Mouse (Mus musculus) midbrain, postnatal 0 days (tissue): ENCODE measurements around the gene Stxbp3. TPM values are rescaled to one million over a fixed set of nuclear protein-coding genes. Genes with fewer than 3 reads are reported as not detected.

ENCODE experiments used
- ATAC-seq: fragments of 200-750 bp; cut with Nextera tagmentation; 2 replicates; pipeline ENCODE4 v1.8.0; 2017; ENCODE audit warnings: moderate number of reproducible peaks, mild to moderate bottlenecking, moderate TSS enrichment, moderate library complexity; ENCODE audit not compliant: low FRiP score
- DNase-seq: peaks from one replicate; pipeline ENCODE4 v3.0.0-alpha.2; 2015; ENCODE audit warnings: low spot score
- H3K27ac ChIP-seq: fragments of 300-500 bp; sonication (generic); 2 replicates; pipeline ENCODE4 v1.5.1; 2014; ENCODE audit warnings: low read depth, mild to moderate bottlenecking, low read length, mixed read lengths
- H3K27me3 ChIP-seq: fragments of 300-500 bp; sonication (generic); 2 replicates; pipeline ENCODE4 v1.6.1; 2014; ENCODE audit warnings: low read length, control low read depth, mixed read lengths; ENCODE audit not compliant: insufficient read depth
- H3K36me3 ChIP-seq: fragments of 300-500 bp; sonication (generic); 2 replicates; pipeline ENCODE4 v1.6.1; 2014; ENCODE audit warnings: low read length, control low read depth, mixed read lengths; ENCODE audit not compliant: insufficient read depth
- H3K4me1 ChIP-seq: fragments of 300-500 bp; sonication (generic); 2 replicates; pipeline ENCODE4 v1.6.1; 2014; ENCODE audit warnings: mild to moderate bottlenecking, control low read depth, antibody characterized with exemption, low read length, mixed read lengths; ENCODE audit not compliant: insufficient read depth
- H3K4me2 ChIP-seq: fragments of 300-500 bp; sonication (generic); 2 replicates; pipeline ENCODE4 v1.6.1; 2014; ENCODE audit warnings: low read depth, mild to moderate bottlenecking, low read length, mixed read lengths; ENCODE audit not compliant: poor library complexity, severe bottlenecking
- H3K4me3 ChIP-seq: fragments of 300-500 bp; sonication (generic); 2 replicates; pipeline ENCODE4 v1.5.1; 2014; ENCODE audit warnings: low read depth, mild to moderate bottlenecking, low read length, moderate library complexity
- H3K9ac ChIP-seq: fragments of 300-500 bp; sonication (generic); replicated peaks from 2 replicates; pipeline ENCODE4 v1.6.1; 2014; ENCODE audit warnings: mild to moderate bottlenecking, low read length, moderate library complexity, mixed read lengths; ENCODE audit not compliant: poor library complexity, severe bottlenecking
- H3K9me3 ChIP-seq: fragments of 300-500 bp; sonication (generic); 2 replicates; pipeline ENCODE4 v1.6.1; 2016; ENCODE audit warnings: low read length, control low read depth
- CTCF ChIP-seq: IDR thresholded peaks from 2 replicates; pipeline ENCODE4 v1.5.1; 2016; ENCODE audit warnings: antibody characterized with exemption, mild to moderate bottlenecking
- WGBS: fragments of 180-500 bp; shearing (Covaris S2); extraction: QIAGEN DNeasy Blood & Tissue Kit; methylation state at CpG from one replicate; pipeline ENCODE4 v1.1.7; 2014; 5-methylcytosine and 5-hydroxymethylcytosine counted together
- polyA plus RNA-seq: library from polyadenylated mRNA; unstranded; fragments of >200 nt; fragmentation: Nextera tagmentation; extraction: Ambion mirVana; gene quantifications from 2 replicates; pipeline ENCODE4 v1.2.1, GENCODE M21; 2015
- total RNA-seq: library from RNA; depleted of rRNA; stranded (reverse); fragments of >200 nt; gene quantifications from 2 replicates; pipeline ENCODE4 v1.2.3, GENCODE M21; 2014

Gene Stxbp3
- total and polyA plus RNA-seq, 2 experiments from 2014 or later, result 11.7 to 12.3 TPM

DNA sequence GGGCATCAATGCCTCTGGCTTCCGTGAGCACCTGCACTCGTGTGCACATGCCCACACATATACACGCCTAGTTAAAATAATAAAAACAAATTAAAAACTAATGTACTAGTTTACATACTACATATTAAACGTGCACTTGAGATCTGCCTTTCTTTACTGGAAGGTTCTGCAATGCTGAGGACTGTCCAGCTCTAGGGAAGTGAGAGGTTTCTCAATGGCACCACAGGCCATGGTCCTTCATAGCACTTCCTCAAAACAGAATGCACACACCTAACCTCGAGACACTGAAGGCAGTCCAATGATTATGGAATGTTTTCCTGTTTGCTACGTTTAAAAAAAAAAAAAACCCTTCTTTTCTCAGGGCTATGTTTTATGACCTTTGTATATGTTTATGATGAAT, 42.6 kb downstream of the Stxbp3 start:
- H3K4me1 ChIP-seq, result no peaks in the 10 kb centered on the region
- no peak overlapping the region for H3K27ac ChIP-seq
- no peak overlapping the region for H3K4me3 ChIP-seq
- 94% methylated on average over 6 of the region's 6 CpGs for WGBS
- no peak for TF ChIP-seq CTCF
- no peaks in the 10 kb centered on the region for H3K9me3 ChIP-seq
- no peak overlapping the region for H3K9ac ChIP-seq
- peaks cover 29% of the 10 kb centered on the region for H3K36me3 ChIP-seq
- H3K4me2 ChIP-seq, result no peak overlapping the region
- ATAC-seq, result no peak
- no peaks in the 10 kb centered on the region for H3K27me3 ChIP-seq
- DNase-seq, result no peak

DNA sequence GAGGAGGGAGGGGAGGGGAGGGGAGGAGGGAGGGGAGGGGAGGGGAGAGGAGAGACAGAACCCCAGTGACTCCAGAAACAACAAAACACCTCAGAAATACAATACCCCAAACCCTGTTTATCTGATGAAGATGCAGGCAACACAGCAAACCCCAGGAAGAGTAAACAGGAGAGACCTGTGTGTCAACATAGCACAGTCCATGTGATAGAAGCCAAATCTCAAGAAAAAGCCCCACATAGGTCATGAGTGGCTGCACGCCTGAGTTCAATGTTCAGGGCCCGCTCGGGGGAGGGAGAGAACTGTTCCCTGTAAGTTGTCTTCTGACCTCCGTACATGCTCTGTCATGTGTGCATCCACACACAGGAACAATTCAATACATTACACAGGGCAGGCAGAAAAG, 43.9 kb downstream of the Stxbp3 start:
- peaks cover 21% of the 10 kb centered on the region for H3K36me3 ChIP-seq
- no peak for ATAC-seq
- no peaks in the 10 kb centered on the region for H3K27me3 ChIP-seq
- no peak overlapping the region for H3K4me2 ChIP-seq
- WGBS, result 92% methylated on average over 4 of the region's 4 CpGs
- no peak for DNase-seq
- H3K4me3 ChIP-seq, result no peak overlapping the region
- no peak overlapping the region for H3K9ac ChIP-seq
- no peak for TF ChIP-seq CTCF
- H3K27ac ChIP-seq, result no peak overlapping the region
- H3K9me3 ChIP-seq, result no peaks in the 10 kb centered on the region
- H3K4me1 ChIP-seq, result no peaks in the 10 kb centered on the region

DNA sequence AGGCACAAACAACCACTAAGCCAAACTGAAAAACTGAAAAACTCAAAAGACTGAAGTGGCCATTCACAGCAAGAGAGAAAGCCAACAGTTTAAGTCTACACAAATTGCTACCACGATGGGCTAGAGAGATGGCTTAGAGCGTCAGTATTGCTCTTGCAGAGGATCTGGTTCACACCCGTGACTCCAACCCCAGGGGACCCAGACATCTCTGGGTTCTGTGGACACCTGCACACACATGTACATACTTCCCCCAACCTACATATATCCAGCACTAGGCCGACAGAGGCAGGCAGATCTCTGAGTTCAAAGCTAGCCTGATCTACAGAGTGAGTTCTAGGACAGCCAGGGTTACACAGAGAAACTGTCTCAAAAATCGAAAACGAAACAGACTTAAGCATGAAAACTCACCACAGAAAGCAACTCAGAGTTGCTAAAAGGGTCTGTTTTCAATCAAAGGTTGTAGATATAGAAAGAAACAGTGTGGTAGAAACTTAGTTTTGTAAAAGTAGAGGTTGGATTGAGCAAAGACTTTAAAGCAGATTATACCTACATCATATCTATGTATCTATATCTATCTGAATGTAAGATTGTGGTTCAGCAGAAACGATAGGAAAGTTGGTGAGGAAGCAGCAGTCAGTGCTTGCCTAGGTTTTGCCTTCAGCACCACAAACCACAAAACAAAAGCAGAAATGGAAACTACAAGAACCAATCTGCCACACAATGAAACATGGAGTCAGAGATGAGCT, 44.6 kb downstream of the Stxbp3 start:
- DNase-seq (no peak), ATAC-seq (no peak)
- H3K27ac ChIP-seq, result no peak overlapping the region
- no peaks in the 10 kb centered on the region for H3K4me1 ChIP-seq
- no peaks in the 10 kb centered on the region for H3K9me3 ChIP-seq
- H3K36me3 ChIP-seq, result peaks cover 19% of the 10 kb centered on the region
- no peak overlapping the region for H3K4me2 ChIP-seq
- no peak overlapping the region for H3K4me3 ChIP-seq
- no peaks in the 10 kb centered on the region for H3K27me3 ChIP-seq
- H3K9ac ChIP-seq, result no peak overlapping the region
- TF ChIP-seq CTCF, result no peak
- whole genome bisulfite sequencing, result 91% methylated on average over 7 of the region's 7 CpGs

DNA sequence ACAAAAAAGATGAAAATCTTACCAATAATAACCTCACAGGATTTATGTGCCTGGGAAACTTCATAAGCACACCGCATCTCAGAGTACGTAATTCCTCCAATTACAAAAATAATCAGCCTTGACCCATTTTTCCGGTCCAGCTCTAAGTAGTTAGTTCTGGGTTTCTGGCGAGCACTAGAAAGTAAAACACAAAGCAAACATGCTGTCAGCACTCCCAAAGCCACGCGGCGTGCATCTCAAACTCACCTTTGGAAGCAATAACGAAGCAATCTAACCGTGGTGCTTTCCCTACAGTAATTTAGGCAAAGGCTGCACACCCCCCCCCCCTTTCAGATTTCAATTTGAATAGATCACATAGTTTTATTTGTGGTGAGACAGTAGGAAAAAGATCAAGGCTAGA, 45.5 kb downstream of the Stxbp3 start:
- Histone ChIP-seq H3K27ac (no peak overlapping the region), H3K4me2 (no peak overlapping the region), H3K9ac (no peak overlapping the region), H3K27me3 (no peaks in the 10 kb centered on the region), H3K4me3 (no peak overlapping the region), H3K9me3 (no peaks in the 10 kb centered on the region), H3K4me1 (no peaks in the 10 kb centered on the region), H3K36me3 (peaks cover 10% of the 10 kb centered on the region)
- no peak for TF ChIP-seq CTCF
- WGBS, result 80% methylated on average over 9 of the region's 9 CpGs
- DNase-seq, result no peak
- no peak for ATAC-seq

DNA sequence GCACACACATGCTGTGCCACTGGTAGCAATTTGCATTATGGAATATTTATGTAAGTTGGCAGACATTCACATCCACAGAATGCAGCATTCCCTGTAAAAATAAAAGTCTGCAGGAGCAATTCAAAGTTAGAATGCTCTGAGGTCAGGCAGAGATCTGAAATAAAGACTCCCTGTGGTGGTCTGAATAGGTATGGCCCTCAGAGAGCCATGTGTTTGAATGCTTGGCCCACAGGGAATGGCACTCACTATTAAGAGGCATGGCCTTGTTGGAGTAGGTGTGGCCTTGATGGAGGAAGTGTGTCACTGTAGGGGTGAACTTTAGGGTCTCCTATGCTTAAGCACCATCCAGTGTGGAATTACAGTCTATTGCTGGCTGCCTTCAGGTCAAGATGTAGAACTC, 47.9 kb downstream of the Stxbp3 start:
- Histone ChIP-seq H3K4me1 (no peaks in the 10 kb centered on the region), H3K27ac (no peak overlapping the region), H3K27me3 (no peaks in the 10 kb centered on the region), H3K9ac (no peak overlapping the region), H3K9me3 (no peaks in the 10 kb centered on the region), H3K4me3 (no peak overlapping the region), H3K4me2 (no peak overlapping the region), H3K36me3 (peaks cover 4% of the 10 kb centered on the region)
- no peak for TF ChIP-seq CTCF
- DNase-seq, result no peak
- no peak for ATAC-seq

DNA sequence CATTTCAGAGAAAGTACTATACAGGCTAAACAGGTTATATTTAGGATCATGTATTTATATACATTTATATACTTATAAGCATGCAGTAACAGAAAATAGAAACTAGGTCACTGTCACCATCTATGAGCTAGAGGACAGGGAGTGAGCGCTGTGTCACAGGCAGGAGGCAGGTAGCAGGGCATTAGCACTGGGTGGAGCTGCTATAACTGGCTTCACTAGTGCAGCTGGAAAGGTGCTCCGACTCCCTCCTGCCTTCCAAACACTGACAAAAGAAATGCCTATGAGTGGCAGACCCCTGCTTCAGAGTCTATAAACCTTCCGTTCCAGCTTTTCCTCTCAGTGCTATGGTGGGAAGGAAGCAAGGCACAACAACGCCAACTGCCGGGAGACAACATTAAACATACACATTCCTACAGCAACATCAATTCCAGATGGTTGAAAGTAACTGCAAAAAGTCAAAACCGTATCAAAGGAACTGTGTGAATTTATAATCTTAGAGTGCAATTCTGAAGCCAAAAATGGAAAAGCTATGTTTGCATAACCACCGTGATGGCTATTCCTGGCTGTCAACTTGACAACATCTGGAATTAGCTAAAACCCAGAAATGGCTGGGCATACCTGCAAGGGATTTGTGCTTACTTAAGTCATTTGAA, 49.1 kb downstream of the Stxbp3 start:
- no peak overlapping the region for H3K4me3 ChIP-seq
- no peaks in the 10 kb centered on the region for H3K27me3 ChIP-seq
- WGBS, result 90% methylated on average over 7 of the region's 7 CpGs
- H3K4me2 ChIP-seq, result no peak overlapping the region
- no peak overlapping the region for H3K9ac ChIP-seq
- no peak overlapping the region for H3K27ac ChIP-seq
- no peaks in the 10 kb centered on the region for H3K4me1 ChIP-seq
- ATAC-seq (no peak), DNase-seq (no peak)
- H3K36me3 ChIP-seq, result no peaks in the 10 kb centered on the region
- TF ChIP-seq CTCF, result no peak
- H3K9me3 ChIP-seq, result no peaks in the 10 kb centered on the region
